Mouse (Mus musculus): Measurements from ENCODE around the gene Pcyt1b.

Pcyt1b gene

DNA sequence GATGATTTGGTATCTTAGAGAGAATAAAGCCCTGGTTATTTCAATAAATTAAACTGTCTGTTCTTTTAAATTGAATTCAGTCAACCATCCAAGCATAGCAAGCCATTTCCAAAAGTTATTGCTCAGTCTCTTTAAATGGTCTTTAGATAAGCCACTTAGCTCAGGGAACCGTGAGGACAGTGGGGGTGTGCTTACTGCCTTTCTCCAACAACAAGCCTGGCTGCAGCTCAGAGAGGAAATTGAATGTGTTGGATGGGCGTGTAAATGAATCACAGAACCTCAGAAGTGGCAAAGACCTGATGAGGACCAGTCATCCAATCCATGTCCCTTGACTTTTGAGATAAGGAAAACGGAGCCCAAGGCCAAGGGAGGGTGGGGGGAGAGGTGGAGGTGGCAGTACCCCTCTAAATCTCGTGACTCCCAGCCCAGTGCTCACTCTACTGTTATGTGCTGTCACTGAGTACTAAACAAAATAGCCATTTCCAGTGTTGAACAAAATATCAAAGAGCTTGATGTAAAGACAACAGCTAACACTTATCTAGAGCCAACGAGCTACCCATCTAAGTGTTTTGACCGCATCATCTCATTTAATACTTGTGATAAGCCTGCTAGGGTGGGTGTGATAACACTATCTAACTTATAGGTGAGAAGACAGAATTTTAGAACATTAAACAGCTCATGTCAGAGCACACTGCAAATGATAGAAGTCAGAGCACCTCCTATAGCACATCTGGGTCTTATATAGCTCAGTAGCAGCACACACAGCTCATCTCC, 78.5 kb downstream of the Pcyt1b start:
- DNase-seq: no peak

DNA sequence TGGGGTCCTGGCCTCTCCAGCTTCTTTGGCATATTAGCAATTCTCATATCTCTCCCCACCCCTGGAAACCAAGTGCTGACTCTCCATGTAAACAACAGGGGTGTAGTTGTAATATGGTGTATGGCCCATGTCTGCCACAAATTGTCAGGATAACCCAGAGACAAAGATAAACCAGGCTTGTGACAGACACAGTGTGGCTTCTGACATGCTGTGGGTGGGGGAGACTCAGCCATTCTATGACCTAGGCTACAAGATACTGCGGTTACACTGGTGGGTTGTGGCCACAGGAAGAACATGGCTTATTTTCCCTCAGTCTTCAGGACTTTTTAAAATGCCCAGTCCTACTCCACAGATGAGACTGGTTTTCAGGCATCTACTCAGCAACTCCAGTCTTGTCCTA, 94.5 kb downstream of the Pcyt1b start:
- DNase-seq: no peak

DNA sequence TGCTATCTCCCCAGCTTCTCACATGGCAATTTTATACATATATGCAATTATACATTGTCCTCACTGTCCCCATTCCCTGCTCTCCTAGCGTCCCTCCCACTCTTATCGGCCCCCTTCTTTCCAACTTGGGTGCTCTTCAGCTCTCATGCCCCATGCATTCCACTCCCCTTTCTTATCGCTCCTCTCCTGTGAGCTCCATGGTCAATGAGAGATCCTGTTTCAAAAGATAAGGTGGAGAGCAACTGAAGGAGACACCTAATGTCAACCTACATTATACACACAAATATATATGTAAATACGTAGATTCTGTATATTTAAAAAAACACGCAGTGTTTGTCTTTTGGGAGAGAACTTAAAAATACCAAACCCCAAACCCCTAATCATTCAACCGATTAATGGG, 95.9 kb downstream of the Pcyt1b start:
- no peak for DNase-seq

DNA sequence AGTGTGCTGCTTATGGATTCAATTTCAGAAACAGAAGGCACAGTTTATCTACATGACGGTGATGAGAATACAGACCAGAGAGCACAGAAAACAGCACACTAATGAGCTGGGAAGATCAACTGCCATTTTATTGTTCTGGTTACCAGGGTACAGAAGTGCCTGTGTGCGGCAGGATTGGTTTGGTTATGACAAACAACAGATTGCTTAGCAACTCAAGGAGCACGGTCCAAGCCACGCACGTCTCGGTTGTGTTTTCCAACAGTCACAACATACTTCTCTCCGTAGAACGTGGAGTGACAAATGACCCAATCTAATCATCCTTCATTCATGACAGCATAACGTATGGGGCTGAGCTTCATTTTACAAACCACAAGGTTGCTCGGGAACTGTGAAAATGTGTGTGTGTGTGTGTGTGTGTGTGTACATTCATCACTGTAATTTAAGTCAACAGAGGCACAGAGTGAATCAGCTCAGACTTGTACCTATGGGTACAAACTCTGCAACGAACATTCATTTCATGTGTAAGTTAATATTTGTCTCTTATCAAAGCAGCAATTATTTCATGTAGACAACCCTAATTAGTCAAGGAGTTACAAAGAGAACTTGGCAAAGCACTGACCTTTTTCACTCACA, 100.7 kb downstream of the Pcyt1b start:
- DNase-seq: no peak

DNA sequence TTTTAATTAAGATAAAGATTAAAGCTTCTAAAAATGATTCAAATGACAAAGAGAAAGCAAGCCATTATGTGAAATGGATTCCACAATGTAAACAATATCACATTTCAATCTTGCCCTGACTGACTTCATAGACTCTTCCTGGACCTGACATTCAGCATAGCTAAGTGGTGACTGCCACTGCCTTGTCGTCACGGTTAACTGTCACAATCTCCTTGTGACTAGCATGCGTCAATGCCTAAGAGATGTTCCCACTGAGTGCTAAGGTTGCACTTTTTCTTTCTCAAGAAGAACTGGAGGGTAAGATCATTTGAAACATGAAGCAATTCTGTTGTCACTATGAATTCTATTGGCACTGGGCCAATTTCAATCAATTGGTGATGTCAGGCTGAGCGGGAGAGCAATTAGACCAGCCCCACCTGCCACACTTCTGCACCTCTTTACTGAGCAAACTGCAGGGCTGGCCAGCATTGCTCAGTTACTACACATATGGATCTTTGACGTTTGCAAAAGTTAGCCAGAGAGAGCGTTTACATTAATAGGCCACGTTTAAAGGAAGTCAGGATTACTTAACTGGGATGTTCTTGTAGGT, 102.3 kb downstream of the Pcyt1b start:
- DNase-seq: no peak

DNA sequence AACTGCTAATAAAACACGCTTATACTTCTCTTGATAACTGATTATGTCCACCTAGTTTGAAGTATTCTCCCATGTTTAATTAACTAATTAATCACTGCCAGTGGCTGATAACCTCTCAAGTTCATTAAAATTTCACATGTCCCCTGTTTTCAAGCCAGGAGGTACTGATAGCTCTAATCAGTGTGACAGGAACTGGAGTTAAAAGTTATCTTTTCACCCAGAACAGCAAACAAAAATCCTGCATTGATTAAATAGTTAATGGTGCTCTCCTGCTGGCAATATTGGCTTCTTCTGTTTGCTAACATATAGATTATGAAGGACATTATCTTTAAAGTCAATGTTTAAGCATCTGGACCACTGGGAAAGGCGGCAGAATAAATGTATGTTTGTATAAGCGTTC, 106.1 kb downstream of the Pcyt1b start:
- DNase-seq: no peak

DNA sequence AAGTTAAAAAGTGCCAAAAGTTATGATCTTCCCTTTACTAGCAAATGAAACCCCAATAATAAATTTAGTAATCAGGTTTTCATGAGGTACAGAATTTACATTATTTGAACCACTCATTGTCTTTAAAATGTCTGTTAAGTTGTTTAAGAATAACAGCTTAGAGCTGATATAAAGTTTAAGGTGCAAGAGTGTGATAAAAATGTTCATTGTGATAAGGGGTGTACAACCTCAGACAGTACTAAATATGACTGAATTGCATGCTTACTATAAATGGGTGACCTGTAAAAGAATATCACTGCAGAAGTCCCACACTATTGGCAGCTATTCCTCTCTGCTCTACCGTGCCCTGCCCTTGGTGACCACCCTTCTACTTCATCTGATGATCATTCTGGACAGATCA, 134.9 kb downstream of the Pcyt1b start:
- no peak for DNase-seq

DNA sequence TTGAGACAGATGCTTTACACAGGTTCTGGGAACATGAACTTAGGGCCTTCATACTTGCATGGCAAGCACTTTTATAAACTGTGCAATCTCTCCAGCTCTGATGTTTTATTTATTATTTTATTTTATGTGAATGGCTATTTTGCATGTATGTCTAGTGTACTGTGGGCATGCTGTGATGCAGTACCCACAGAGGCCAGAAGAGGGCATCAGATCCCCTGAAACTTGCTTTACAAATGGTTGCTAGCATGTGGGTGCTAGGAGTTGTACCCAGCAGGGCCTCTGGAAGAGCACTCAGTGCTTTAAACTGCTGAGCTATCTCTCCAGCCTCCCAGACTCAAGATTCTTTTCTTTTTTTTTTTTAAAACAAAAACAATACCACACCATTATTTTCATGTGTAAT, 138.5 kb downstream of the Pcyt1b start:
- DNase-seq: peak; percentile 11
